Mouse (Mus musculus): ENCODE measurements around the gene Rnd1. TPM values are rescaled to one million over a fixed set of nuclear protein-coding genes. Genes with fewer than 3 reads are reported as not detected.

Rnd1 gene
- polyA plus RNA-seq, 1 experiment: not detected

DNA sequence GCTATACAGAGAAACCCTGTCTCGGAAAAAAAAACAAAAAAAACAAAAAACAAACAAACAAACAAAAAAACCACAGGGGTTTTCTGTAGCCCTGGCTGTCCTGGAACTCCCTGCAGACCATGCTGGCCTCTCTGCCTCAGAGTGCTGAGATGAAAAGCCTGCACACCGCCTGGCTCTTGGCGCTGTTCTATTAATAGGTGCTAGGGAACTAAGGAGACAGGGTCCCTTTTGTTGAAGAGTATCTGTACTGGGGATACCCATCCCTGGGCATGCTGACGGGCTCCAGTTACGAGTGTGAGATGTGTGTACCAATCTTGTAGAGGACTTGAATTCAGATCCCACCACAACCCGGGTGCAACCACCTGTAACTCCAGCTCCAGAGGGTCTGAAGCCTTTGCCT, 61.5 kb downstream of the Rnd1 start:
- H3K9me3 ChIP-seq (ENCODE audit: control insufficient read depth, low read length): peaks cover 7% of the 10 kb centered on the region; the same call in 1 of the 2 replicates
- no peak overlapping the region for H3K4me3 ChIP-seq (replicated peaks)
- H3K27me3 ChIP-seq (ENCODE audit: control insufficient read depth): peaks cover 42% of the 10 kb centered on the region
- no peaks in the 10 kb centered on the region; the same call in 1 of the 2 replicates for H3K36me3 ChIP-seq (ENCODE audit: control insufficient read depth)
- peaks cover 15% of the 10 kb centered on the region for H3K4me1 ChIP-seq (ENCODE audit: control insufficient read depth)
- TF ChIP-seq GATA1 (IDR thresholded peaks at IDR 0.05; ENCODE audit: low read length) (no peak), TAL1 (IDR thresholded peaks at IDR 0.05; ENCODE audit: low read length) (no peak)

DNA sequence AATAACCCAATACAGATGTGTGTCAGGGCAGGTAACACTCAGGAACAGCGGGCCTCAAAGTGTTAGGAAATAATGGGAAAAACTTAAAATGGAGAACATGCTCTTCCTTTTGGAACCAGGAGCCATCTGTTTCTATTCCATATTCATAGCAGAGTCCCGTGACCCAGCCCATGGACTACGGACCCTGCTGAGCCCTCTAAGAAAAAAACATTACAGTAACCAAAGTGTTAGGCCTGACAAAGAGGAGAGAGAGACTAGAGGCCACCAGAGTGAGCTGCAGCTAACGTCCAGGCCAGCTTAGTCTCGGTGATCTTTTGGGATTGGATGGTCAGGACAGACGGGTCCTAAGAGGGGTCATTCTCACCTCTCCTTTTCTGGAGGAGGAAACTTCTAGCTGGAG, 62.3 kb downstream of the Rnd1 start:
- TF ChIP-seq GATA1 (IDR thresholded peaks at IDR 0.05; ENCODE audit: low read length): no peak
- no peak for TF ChIP-seq TAL1 (IDR thresholded peaks at IDR 0.05; ENCODE audit: low read length)
- Histone ChIP-seq H3K4me1 (ENCODE audit: control insufficient read depth) (peaks cover 23% of the 10 kb centered on the region), H3K9me3 (ENCODE audit: control insufficient read depth, low read length) (peaks cover 7% of the 10 kb centered on the region; the same call in 1 of the 2 replicates), H3K27me3 (ENCODE audit: control insufficient read depth) (peaks cover 41% of the 10 kb centered on the region), H3K4me3 (replicated peaks) (no peak overlapping the region), H3K36me3 (ENCODE audit: control insufficient read depth) (no peaks in the 10 kb centered on the region; the same call in 1 of the 2 replicates)

DNA sequence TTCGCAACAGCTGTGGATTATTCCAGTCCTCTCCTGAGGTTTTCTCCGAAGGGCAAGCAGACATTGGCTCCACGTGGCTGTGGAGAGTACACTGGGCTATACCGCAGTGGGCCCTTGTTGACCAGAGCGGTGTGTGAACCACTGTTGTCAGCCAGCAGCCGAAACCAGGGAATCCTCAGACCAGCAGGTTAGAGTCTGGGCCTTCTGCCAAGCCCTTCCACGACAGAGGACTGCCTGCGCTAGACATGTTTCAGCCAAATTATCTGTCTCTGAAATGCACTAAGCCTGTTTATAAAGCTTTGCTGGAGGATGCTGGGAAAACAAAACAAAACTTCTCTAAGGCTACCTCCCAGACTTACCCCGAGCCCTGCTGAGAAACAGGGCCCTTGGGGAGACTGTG, 62.7 kb downstream of the Rnd1 start:
- peaks cover 42% of the 10 kb centered on the region for H3K27me3 ChIP-seq (ENCODE audit: control insufficient read depth)
- peaks cover 27% of the 10 kb centered on the region for H3K4me1 ChIP-seq (ENCODE audit: control insufficient read depth)
- TF ChIP-seq GATA1 (IDR thresholded peaks at IDR 0.05; ENCODE audit: low read length) (no peak), TAL1 (IDR thresholded peaks at IDR 0.05; ENCODE audit: low read length) (no peak)

More for the DNA sequence above, 62.7 kb downstream of the Rnd1 start:
- Histone ChIP-seq H3K36me3 (ENCODE audit: control insufficient read depth) (no peaks in the 10 kb centered on the region; the same call in 1 of the 2 replicates), H3K4me3 (replicated peaks) (no peak overlapping the region), H3K9me3 (ENCODE audit: control insufficient read depth, low read length) (peaks cover 7% of the 10 kb centered on the region; the same call in 1 of the 2 replicates)

Other genes with a start within 250 kb of the Rnd1 start
- gene Olfr282, start 246.2 kb downstream of the Rnd1 start, polyA plus RNA-seq (2012): not detected in 2 replicates
- 0.01 TPM in 1 of 2 replicates, not detected in the other for gene Olfr281, start 224.9 kb downstream of the Rnd1 start, polyA plus RNA-seq (2012)
- not detected in 2 replicates for gene OR5BS1P, start 207.6 kb downstream of the Rnd1 start, polyA plus RNA-seq (2012)
- gene Lalba, start 194.7 kb downstream of the Rnd1 start, polyA plus RNA-seq (2012): not detected in 2 replicates
- gene Olfr279, start 185.1 kb downstream of the Rnd1 start, polyA plus RNA-seq (2012): not detected in 2 replicates
- gene Kansl2, start 143.2 kb downstream of the Rnd1 start, polyA plus RNA-seq (2012): 2.3 and 2.7 TPM in 2 replicates
- gene Ccnt1, start 106.5 kb downstream of the Rnd1 start, polyA plus RNA-seq (2012): 0.41 and 0.61 TPM in 2 replicates
- not detected in 2 replicates for gene 4930415O20Rik, start 106.5 kb downstream of the Rnd1 start, polyA plus RNA-seq (2012)
- 1.6 TPM in 2 replicates for gene Adcy6, start 67.4 kb downstream of the Rnd1 start, polyA plus RNA-seq (2012)
- not detected in 2 replicates for gene Cacnb3, start 46.6 kb downstream of the Rnd1 start, polyA plus RNA-seq (2012)
- 7.9 and 8.4 TPM in 2 replicates for gene Ddx23, start 14.6 kb downstream of the Rnd1 start, polyA plus RNA-seq (2012)
- gene Ccdc65, start 30.7 kb upstream of the Rnd1 start, polyA plus RNA-seq (2012): 0.08 TPM in 1 of 2 replicates, not detected in the other
- gene Fkbp11, start 50.7 kb upstream of the Rnd1 start, polyA plus RNA-seq (2012): 0.06 and 0.19 TPM in 2 replicates
- gene Arf3, start 85.8 kb upstream of the Rnd1 start, polyA plus RNA-seq (2012): 0.11 and 0.14 TPM in 2 replicates
- gene Wnt10b, start 100.7 kb upstream of the Rnd1 start, polyA plus RNA-seq (2012): not detected in 2 replicates
- gene Wnt1, start 112.4 kb upstream of the Rnd1 start, polyA plus RNA-seq (2012): not detected in 2 replicates
- gene Ddn, start 132.0 kb upstream of the Rnd1 start, polyA plus RNA-seq (2012): 0.01 and 0.02 TPM in 2 replicates
- gene Prkag1, start 154.1 kb upstream of the Rnd1 start, polyA plus RNA-seq (2012): 54.6 and 55.9 TPM in 2 replicates
- 1.5 and 2.6 TPM in 2 replicates for gene Kmt2d, start 193.7 kb upstream of the Rnd1 start, polyA plus RNA-seq (2012)
- gene Rhebl1, start 217.1 kb upstream of the Rnd1 start, polyA plus RNA-seq (2012): 0.24 and 0.38 TPM in 2 replicates
- not detected in 2 replicates for gene Dhh, start 221.1 kb upstream of the Rnd1 start, polyA plus RNA-seq (2012)
- gene Lmbr1l, start 240.8 kb upstream of the Rnd1 start, polyA plus RNA-seq (2012): 0.37 and 0.59 TPM in 2 replicates